Mouse (Mus musculus) CH12.LX (cell line): ENCODE measurements around the gene Net1.

Source experiments
- CTCF ChIP-seq, 2 experiments: IDR thresholded peaks in 1 of 2; conservative IDR thresholded peaks in 1 of 2; 2 replicates each; pipeline ENCODE4 v1.5.1; 2011 to 2012; ENCODE audit warnings: low read depth in 2 of 2, low read length in 2 of 2, improper control_type of control experiment in 1 of 2, inconsistent platforms in 1 of 2, mild to moderate bottlenecking in 1 of 2, moderate library complexity in 1 of 2
- E2F4 ChIP-seq: IDR thresholded peaks from 2 replicates; pipeline ENCODE4 v1.6.1; 2011; ENCODE audit warnings: low read depth, low read length, improper control_type of control experiment; ENCODE audit not compliant: insufficient replicate concordance
- EP300 ChIP-seq: IDR thresholded peaks from 2 replicates; pipeline ENCODE4 v1.6.1; 2011; ENCODE audit warnings: low read length, improper control_type of control experiment
- HCFC1 ChIP-seq: IDR thresholded peaks from 2 replicates; pipeline ENCODE4 v1.6.1; 2012; ENCODE audit warnings: low read depth, mild to moderate bottlenecking, inconsistent platforms, low read length, improper control_type of control experiment
- JUND ChIP-seq: conservative IDR thresholded peaks from 2 replicates; pipeline ENCODE4 v1.6.1; 2011; ENCODE audit warnings: low read depth, low read length, improper control_type of control experiment
- NRF1 ChIP-seq: IDR thresholded peaks from 2 replicates; pipeline ENCODE4 v1.6.1; 2014; ENCODE audit warnings: low read depth, mild to moderate bottlenecking, inconsistent platforms, low read length, improper control_type of control experiment, moderate library complexity
- POLR2A ChIP-seq: IDR thresholded peaks from 2 replicates; pipeline ENCODE4 v1.6.1; 2011; ENCODE audit warnings: low read depth, mild to moderate bottlenecking, improper control_type of control experiment, low read length

GRCm38 (mm10) chr13:3907151-3907696 lies 10.8 kb downstream of the Net1 start:
- no peak for TF ChIP-seq CTCF (conservative IDR thresholded peaks at IDR 0.05 in 1 of 2, IDR thresholded peaks at IDR 0.05 in 1 of 2; ENCODE audit: low read depth in 2 of 2, low read length in 2 of 2)
- no peak for TF ChIP-seq POLR2A
- TF ChIP-seq E2F4 = no peak
- TF ChIP-seq NRF1 = no peak
- TF ChIP-seq JUND = no peak
- no peak for TF ChIP-seq HCFC1
- no peak for TF ChIP-seq EP300
